Mouse (Mus musculus) NIH3T3 (cell line): ENCODE results near the gene Clybl.

Experiments used
- DNase-seq: peaks from one replicate; pipeline ENCODE4 v3.0.0-alpha.2; 2012; ENCODE audit warnings: low read depth

Gene Clybl

GRCm38 (mm10) chr14:122200247-122200885 is 18.9 kb downstream of the Clybl start:
- DNase-seq: no peak

- no peak for DNase-seq
Observed at GRCm38 (mm10) chr14:122209177-122209576, 27.7 kb downstream of the Clybl start.

GRCm38 (mm10) chr14:122213590-122213989 is 32.1 kb downstream of the Clybl start:
- DNase-seq: no peak

- DNase-seq: no peak
Observed at GRCm38 (mm10) chr14:122214126-122214525, 32.6 kb downstream of the Clybl start.

GRCm38 (mm10) chr14:122217221-122217620 is 35.7 kb downstream of the Clybl start:
- no peak for DNase-seq

GRCm38 (mm10) chr14:122222934-122223374 is 41.5 kb downstream of the Clybl start:
- DNase-seq: no peak

- peak; percentile 87 for DNase-seq
Observed at GRCm38 (mm10) chr14:122223461-122224102, 42.1 kb downstream of the Clybl start.

- DNase-seq: no peak
Observed at GRCm38 (mm10) chr14:122224103-122224494, 42.6 kb downstream of the Clybl start.

GRCm38 (mm10) chr14:122224501-122224928 is 43.0 kb downstream of the Clybl start:
- DNase-seq: no peak

- no peak for DNase-seq
Observed at GRCm38 (mm10) chr14:122225479-122226132, 44.1 kb downstream of the Clybl start.

- DNase-seq: no peak
Observed at GRCm38 (mm10) chr14:122226133-122226515, 44.6 kb downstream of the Clybl start.

GRCm38 (mm10) chr14:122226666-122227453 is 45.4 kb downstream of the Clybl start:
- no peak for DNase-seq

GRCm38 (mm10) chr14:122227454-122227951 is 46.0 kb downstream of the Clybl start:
- DNase-seq: no peak

GRCm38 (mm10) chr14:122228816-122229551 is 47.5 kb downstream of the Clybl start:
- DNase-seq: no peak

- DNase-seq: no peak
Observed at GRCm38 (mm10) chr14:122229988-122230387, 48.5 kb downstream of the Clybl start.

- DNase-seq: no peak
Observed at GRCm38 (mm10) chr14:122230621-122231025, 49.1 kb downstream of the Clybl start.

GRCm38 (mm10) chr14:122231073-122231472 is 49.6 kb downstream of the Clybl start:
- no peak for DNase-seq

GRCm38 (mm10) chr14:122233212-122233714 is 51.8 kb downstream of the Clybl start:
- DNase-seq: no peak

- DNase-seq: no peak
Observed at GRCm38 (mm10) chr14:122243874-122244273, 62.4 kb downstream of the Clybl start.

GRCm38 (mm10) chr14:122246919-122247859 is 65.7 kb downstream of the Clybl start:
- DNase-seq: no peak
